Mouse (Mus musculus): ENCODE results near the gene Ptprk. TPM values are rescaled to one million over a fixed set of nuclear protein-coding genes. Genes with fewer than 3 reads are reported as not detected.

The Ptprk gene
- polyA plus RNA-seq, 1 experiment from 2014 or later, result 37.8 TPM

DNA sequence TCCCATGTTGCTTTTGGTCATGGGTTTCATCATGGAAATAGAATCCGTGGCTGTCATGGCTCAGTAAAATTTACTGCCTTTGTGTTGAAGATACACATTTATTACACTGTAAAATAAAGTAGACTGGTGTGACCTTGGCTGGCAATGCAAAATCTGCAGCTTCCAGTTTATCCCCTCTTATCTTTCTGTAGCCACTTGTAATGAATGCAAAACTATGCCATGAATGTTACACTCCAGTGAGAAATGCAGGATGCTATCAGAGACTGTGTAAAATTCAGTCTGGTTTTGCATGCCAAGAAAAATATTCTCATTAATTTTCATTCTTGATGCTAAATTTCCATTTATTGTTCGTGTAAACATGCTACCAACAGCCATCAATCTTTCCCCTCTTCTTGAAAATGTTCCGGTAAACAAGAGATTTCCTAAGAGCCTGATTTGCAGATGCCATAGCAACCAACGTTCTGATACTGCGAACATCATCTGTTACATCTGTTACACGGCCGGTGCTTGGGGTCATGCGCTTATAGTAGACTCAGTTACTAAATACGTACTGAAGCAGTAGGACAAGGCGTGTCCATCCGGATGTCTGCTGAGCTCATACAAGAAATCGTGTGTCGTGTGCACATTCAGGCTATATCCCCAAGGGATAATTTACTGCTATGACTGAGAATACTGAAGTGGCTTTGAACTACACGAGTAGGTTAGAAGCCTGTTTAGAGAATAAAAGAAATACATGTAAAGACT lies 449.5 kb downstream of the Ptprk start:
- Histone ChIP-seq H3K36me3 (no peaks in the 10 kb centered on the region), H3K9ac (no peak overlapping the region), H3K27me3 (no peaks in the 10 kb centered on the region), H3K4me3 (replicated peaks) (no peak overlapping the region), H3K4me1 (peaks cover 7% of the 10 kb centered on the region; the same call in 1 of the 2 replicates), H3K4me2 (no peak overlapping the region), H3K27ac (no peak overlapping the region), H3K9me3 (replicated peaks) (no peaks in the 10 kb centered on the region)
- 65% methylated on average over 14 of the region's 14 CpGs for WGBS
- ATAC-seq (replicated peaks; ENCODE audit: low FRiP score), result peak; percentile 62; the same call in 1 of the 2 replicates

DNA sequence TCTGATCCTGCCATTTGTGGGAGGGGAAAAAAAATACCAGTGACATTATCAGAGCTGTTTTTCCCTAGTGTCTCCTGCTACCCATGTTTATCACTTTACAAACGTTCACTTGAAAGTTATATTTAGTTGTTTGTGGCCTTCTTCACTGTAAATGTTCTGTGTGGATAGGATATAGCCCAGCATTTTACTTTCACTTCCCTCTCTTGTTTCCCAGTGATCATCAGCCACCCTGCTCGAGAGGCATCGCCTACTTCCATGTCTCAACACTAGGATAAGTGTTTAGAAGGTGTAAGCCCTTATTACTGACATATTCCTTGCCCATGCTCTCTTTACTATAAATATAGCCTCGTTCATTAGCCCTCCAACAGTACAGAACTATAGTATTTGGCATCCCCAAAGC lies 466.0 kb downstream of the Ptprk start:
- H3K27me3 ChIP-seq, result no peaks in the 10 kb centered on the region
- H3K27ac ChIP-seq, result no peak overlapping the region
- H3K36me3 ChIP-seq, result no peaks in the 10 kb centered on the region
- H3K4me2 ChIP-seq, result no peak overlapping the region
- no peak for ATAC-seq (replicated peaks; ENCODE audit: low FRiP score)
- no peaks in the 10 kb centered on the region for H3K4me1 ChIP-seq
- H3K9me3 ChIP-seq (replicated peaks), result no peaks in the 10 kb centered on the region
- WGBS, result 84% methylated on average over 4 of the region's 4 CpGs
- H3K4me3 ChIP-seq (replicated peaks), result no peak overlapping the region
- no peak overlapping the region for H3K9ac ChIP-seq

DNA sequence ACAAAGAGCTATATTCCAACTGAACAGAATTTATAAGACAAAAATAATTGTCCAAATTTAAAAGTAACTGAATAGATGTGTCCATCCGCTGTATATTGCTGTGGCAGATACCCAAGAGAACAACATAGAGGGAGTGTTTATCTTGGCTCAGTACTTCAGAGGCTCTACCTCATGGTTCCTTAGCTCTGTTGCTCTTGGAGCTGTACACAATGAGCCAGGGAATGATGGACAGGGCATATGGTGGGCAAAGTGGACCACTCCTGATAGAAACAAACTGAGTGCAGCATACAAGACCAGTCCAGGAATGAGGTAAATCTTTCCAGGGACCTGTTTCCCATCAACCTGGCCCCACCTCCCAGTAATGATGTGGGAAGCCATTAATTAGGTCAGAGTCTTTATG lies 468.1 kb downstream of the Ptprk start:
- Histone ChIP-seq H3K4me2 (no peak overlapping the region), H3K27ac (no peak overlapping the region), H3K4me1 (no peaks in the 10 kb centered on the region), H3K9ac (no peak overlapping the region), H3K9me3 (replicated peaks) (no peaks in the 10 kb centered on the region), H3K4me3 (replicated peaks) (no peak overlapping the region), H3K27me3 (no peaks in the 10 kb centered on the region), H3K36me3 (no peaks in the 10 kb centered on the region)
- ATAC-seq (replicated peaks; ENCODE audit: low FRiP score), result no peak
- WGBS, result 73% methylated on average over 1 of the region's 1 CpGs

DNA sequence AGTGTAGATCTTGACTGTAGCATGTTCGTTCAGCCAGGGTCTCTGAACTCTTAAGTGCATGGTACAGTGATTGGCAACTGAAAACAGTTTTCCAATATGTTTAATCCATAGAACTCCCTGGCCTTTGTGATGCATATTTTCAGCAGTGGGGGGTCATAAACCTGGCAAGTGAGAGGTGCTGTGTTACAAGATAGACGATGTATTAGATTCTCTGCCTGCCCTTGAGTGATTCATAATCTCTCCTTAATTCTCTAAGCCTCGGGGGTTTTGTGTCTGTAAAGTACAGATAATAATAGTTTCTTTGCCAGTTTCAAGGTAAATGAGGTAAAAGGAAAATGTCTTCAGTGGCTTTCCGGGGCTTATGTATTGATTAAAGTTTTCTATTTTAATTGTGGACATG lies 475.9 kb downstream of the Ptprk start:
- H3K9ac ChIP-seq, result no peak overlapping the region
- no peak for ATAC-seq (replicated peaks; ENCODE audit: low FRiP score)
- H3K36me3 ChIP-seq, result no peaks in the 10 kb centered on the region
- H3K27me3 ChIP-seq, result no peaks in the 10 kb centered on the region
- no peak overlapping the region for H3K4me2 ChIP-seq
- no peaks in the 10 kb centered on the region for H3K4me1 ChIP-seq
- 43% methylated on average over 4 of the region's 4 CpGs for WGBS
- no peaks in the 10 kb centered on the region for H3K9me3 ChIP-seq (replicated peaks)
- H3K4me3 ChIP-seq (replicated peaks), result no peak overlapping the region
- H3K27ac ChIP-seq, result no peak overlapping the region

DNA sequence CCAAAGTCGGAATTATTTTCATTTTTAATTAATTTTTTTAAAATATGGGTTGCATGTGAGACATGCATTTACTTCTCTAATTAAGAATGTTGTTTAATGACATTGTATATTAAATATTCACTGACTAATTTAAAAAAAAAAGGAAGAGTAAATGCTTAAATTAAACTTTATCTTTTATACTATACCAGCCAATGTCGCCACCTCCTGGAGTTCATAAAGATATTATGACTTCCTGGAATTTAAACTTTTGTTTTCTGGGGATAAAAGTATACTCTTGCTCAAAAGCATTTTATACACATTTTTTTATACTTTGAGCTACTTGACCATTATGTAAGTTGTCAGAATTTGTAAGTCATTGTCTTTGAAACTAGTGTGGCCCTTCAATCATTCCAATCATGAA lies 477.4 kb downstream of the Ptprk start:
- Histone ChIP-seq H3K4me3 (replicated peaks) (no peak overlapping the region), H3K36me3 (no peaks in the 10 kb centered on the region), H3K27ac (no peak overlapping the region), H3K4me1 (no peaks in the 10 kb centered on the region), H3K9ac (no peak overlapping the region), H3K4me2 (no peak overlapping the region), H3K9me3 (replicated peaks) (no peaks in the 10 kb centered on the region), H3K27me3 (no peaks in the 10 kb centered on the region)
- no peak for ATAC-seq (replicated peaks; ENCODE audit: low FRiP score)
- 89% methylated on average over 2 of the region's 2 CpGs for WGBS

DNA sequence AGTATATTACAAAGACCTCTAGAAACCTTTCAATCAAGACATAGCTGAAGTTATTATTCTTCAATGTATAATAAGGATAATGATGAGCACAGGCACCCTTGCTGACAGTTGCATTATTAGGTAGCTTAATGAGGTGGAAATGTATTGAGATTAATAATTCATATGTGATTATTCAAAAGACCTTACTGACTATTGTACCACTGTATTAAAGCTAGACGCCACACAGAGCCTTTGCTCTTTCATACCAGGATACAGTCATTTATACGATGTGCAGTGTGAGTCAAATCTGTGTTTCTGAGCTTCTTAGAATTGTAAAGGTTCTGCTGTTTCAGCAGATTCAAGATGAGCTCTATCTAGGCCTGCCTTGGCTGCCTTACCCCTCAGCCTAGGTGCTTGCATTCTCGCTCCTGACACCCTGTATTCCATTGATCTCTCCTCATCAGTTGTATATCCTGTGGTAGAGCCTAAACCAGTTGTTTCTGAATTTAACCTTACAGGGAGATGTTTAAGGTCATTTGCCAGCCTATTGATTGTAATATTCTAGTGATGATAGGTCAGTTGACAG lies 489.6 kb downstream of the Ptprk start:
- H3K4me2 ChIP-seq, result no peak overlapping the region
- no peaks in the 10 kb centered on the region for H3K27me3 ChIP-seq
- H3K4me1 ChIP-seq, result no peaks in the 10 kb centered on the region
- no peaks in the 10 kb centered on the region for H3K36me3 ChIP-seq
- WGBS, result 90% methylated on average over 3 of the region's 3 CpGs
- H3K9ac ChIP-seq, result no peak overlapping the region
- no peak for ATAC-seq (replicated peaks; ENCODE audit: low FRiP score)
- H3K4me3 ChIP-seq (replicated peaks), result no peak overlapping the region
- H3K27ac ChIP-seq, result no peak overlapping the region
- H3K9me3 ChIP-seq (replicated peaks), result no peaks in the 10 kb centered on the region

DNA sequence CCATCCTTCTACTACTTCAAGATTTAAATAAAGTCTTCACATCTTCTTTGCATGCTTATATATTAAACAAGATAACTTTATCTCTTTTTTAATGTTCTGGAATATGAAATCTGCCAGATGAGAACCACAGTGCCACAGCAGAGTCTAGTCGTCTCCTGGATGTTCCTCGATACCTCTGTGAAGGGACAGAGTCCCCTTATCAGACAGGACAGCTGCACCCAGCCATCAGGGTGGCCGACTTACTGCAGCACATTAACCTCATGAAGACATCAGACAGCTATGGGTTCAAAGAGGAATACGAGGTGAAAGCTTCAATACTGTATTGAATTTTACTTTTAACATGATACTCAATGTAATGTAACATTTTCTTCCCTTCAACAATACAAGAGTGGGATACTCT lies 491.8 kb downstream of the Ptprk start:
- no peak overlapping the region for H3K4me3 ChIP-seq (replicated peaks)
- H3K9ac ChIP-seq, result no peak overlapping the region
- no peaks in the 10 kb centered on the region for H3K4me1 ChIP-seq
- no peak for ATAC-seq (replicated peaks; ENCODE audit: low FRiP score)
- H3K36me3 ChIP-seq, result no peaks in the 10 kb centered on the region
- H3K4me2 ChIP-seq, result no peak overlapping the region
- no peaks in the 10 kb centered on the region for H3K27me3 ChIP-seq
- H3K9me3 ChIP-seq (replicated peaks), result no peaks in the 10 kb centered on the region
- WGBS, result 88% methylated on average over 4 of the region's 4 CpGs
- H3K27ac ChIP-seq, result no peak overlapping the region

DNA sequence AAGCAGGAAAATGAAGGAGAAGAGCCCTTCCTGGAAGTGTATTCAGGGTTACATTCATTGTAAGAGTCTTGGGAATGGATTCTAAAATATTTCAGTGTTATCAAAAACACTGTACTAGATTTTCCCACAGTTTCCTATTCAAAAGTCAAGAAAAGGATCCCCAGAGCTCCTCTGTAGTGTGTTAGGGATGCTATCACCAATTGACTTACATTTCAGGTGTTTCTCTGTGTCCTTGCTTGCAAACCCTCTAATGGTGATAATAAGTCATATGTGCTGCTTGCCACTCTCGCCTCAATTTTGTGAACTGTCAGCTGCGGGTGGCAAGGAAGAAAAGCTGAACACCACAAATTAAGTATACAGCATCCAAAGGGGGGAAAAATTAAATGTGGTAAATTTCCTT lies 492.2 kb downstream of the Ptprk start:
- no peaks in the 10 kb centered on the region for H3K27me3 ChIP-seq
- H3K36me3 ChIP-seq, result no peaks in the 10 kb centered on the region
- no peak overlapping the region for H3K9ac ChIP-seq
- no peaks in the 10 kb centered on the region for H3K4me1 ChIP-seq
- WGBS, result 86% methylated on average over 2 of the region's 2 CpGs
- H3K9me3 ChIP-seq (replicated peaks), result no peaks in the 10 kb centered on the region
- H3K27ac ChIP-seq, result no peak overlapping the region
- no peak for ATAC-seq (replicated peaks; ENCODE audit: low FRiP score)
- H3K4me2 ChIP-seq, result no peak overlapping the region
- H3K4me3 ChIP-seq (replicated peaks), result no peak overlapping the region

DNA sequence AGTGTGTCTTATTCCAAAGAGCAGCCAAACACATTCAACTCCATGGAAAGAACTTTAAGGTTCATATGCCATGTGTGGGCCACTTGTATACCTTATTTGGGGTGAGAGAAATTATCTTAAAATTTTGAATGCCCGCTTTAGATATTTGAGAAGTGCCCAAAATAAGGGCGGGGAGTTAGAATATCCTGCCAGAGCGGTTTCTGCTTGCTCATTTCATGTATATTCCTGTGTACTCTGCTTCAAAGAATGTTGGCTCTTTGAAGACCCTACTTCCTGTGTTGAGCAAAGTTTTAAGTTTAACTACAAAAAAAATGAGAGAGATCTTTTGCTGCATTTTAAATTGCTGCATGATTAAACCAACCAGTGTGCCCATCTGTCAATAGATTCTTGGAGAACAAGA lies 492.8 kb downstream of the Ptprk start:
- no peak overlapping the region for H3K4me2 ChIP-seq
- H3K9me3 ChIP-seq (replicated peaks), result no peaks in the 10 kb centered on the region
- no peak for ATAC-seq (replicated peaks; ENCODE audit: low FRiP score)
- 0 out of 2 replicates have a peak, but pooled peaks cover 3% of the 10 kb centered on the region for H3K36me3 ChIP-seq
- H3K4me1 ChIP-seq, result no peaks in the 10 kb centered on the region
- no peak overlapping the region for H3K9ac ChIP-seq
- WGBS, result 87% methylated on average over 3 of the region's 3 CpGs
- H3K27ac ChIP-seq, result no peak overlapping the region
- H3K4me3 ChIP-seq (replicated peaks), result no peak overlapping the region
- no peaks in the 10 kb centered on the region for H3K27me3 ChIP-seq

DNA sequence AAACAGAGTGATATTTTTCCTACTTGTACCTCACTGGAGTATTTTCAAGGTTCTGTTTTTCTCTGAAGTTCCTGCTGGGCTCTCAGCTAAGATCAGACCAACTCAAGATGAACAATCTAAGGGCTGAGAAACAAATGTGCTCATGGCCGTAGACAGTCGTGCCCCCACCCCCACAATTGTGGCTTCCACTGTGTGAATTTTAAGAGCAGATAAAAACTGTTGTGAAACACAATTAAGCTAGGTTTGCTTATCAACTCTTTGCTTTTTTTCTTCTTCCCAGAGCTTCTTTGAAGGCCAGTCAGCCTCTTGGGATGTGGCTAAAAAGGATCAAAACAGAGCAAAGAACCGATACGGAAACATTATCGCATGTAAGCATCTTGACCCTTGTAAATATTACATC lies 493.4 kb downstream of the Ptprk start:
- ATAC-seq (replicated peaks; ENCODE audit: low FRiP score), result no peak
- Histone ChIP-seq H3K27ac (no peak overlapping the region), H3K4me3 (replicated peaks) (no peak overlapping the region), H3K27me3 (no peaks in the 10 kb centered on the region), H3K9ac (no peak overlapping the region), H3K36me3 (0 out of 2 replicates have a peak, but pooled peaks cover 3% of the 10 kb centered on the region), H3K4me2 (no peak overlapping the region), H3K9me3 (replicated peaks) (no peaks in the 10 kb centered on the region), H3K4me1 (no peaks in the 10 kb centered on the region)
- WGBS, result 88% methylated on average over 5 of the region's 5 CpGs

DNA sequence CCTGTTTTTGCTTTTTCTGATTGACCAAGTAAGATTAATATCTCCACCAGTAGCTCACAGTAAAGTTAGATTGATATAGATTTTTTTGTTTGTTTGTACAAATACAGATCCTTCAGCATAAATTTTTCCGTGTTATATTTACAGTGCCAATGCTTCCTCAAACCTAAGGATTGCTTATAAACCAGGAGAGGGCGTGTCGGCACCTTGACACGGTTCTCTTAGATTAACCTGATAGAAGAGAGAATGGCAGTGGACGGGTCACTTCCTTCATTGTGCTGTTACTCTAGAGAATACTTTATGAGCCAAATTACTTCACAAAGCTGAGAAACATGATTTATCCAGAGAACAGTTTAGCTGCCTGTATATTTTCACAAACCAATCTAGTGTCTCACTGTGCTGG lies 505.0 kb downstream of the Ptprk start:
- no peaks in the 10 kb centered on the region for H3K27me3 ChIP-seq
- no peak for ATAC-seq (replicated peaks; ENCODE audit: low FRiP score)
- no peaks in the 10 kb centered on the region for H3K4me1 ChIP-seq
- no peak overlapping the region for H3K4me2 ChIP-seq
- no peak overlapping the region for H3K27ac ChIP-seq
- WGBS, result 71% methylated on average over 5 of the region's 5 CpGs
- H3K9me3 ChIP-seq (replicated peaks), result no peaks in the 10 kb centered on the region
- no peak overlapping the region for H3K9ac ChIP-seq
- peaks cover 7% of the 10 kb centered on the region; the same call in 1 of the 2 replicates for H3K36me3 ChIP-seq
- no peak overlapping the region for H3K4me3 ChIP-seq (replicated peaks)

DNA sequence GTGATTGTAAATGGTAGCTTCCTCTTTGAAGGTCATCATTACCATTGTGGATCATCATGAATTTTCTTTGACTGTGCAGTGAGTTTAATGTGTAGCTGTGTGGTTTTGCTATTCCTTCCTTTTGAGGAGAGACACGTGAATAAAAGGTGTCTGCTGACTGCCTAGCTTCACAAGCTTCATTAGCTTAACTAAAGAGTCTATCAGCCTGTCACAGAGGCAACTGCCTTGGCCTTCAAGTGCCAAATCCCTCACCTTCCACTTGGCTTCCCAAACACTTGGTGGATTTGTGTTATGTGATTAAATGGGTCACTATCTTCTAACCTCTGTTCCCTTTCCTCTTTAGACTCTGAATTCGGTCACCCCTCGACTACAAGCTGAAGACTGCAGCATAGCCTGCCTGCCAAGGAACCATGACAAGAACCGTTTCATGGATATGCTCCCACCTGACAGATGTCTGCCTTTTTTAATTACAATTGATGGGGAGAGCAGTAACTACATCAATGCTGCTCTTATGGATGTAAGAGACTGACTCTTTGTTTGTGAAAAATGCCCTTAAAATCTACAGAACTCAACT lies 512.0 kb downstream of the Ptprk start:
- ATAC-seq (replicated peaks; ENCODE audit: low FRiP score), result no peak
- H3K27me3 ChIP-seq, result no peaks in the 10 kb centered on the region
- no peaks in the 10 kb centered on the region for H3K4me1 ChIP-seq
- H3K9me3 ChIP-seq (replicated peaks), result no peaks in the 10 kb centered on the region
- no peak overlapping the region for H3K27ac ChIP-seq
- H3K9ac ChIP-seq, result no peak overlapping the region
- no peak overlapping the region for H3K4me3 ChIP-seq (replicated peaks)
- 43% methylated on average over 4 of the region's 4 CpGs for WGBS
- no peak overlapping the region for H3K4me2 ChIP-seq
- peaks cover 13% of the 10 kb centered on the region; the same call in 1 of the 2 replicates for H3K36me3 ChIP-seq
